Mouse (Mus musculus) adrenal gland, postnatal 14 days (tissue): ENCODE measurements around the gene Hip1. TPM values are rescaled to one million over a fixed set of nuclear protein-coding genes. Genes with fewer than 3 reads are reported as not detected.
"Not testable (repeated sequence)": the region's sequence is repeated elsewhere in the genome, so short reads cannot be mapped to it uniquely, and the experiment has no call there.

ENCODE experiments used
- DNase-seq: peaks from one replicate; pipeline ENCODE4 v3.0.0; 2021; ENCODE audit warnings: mixed read lengths
- total RNA-seq: library from RNA; stranded (reverse); gene quantifications from 2 replicates; pipeline ENCODE4 v1.2.3, GENCODE M21; 2021

The Hip1 gene
- total RNA-seq, 1 experiment from 2014 or later = 31.1 TPM

GRCm38 (mm10) chr5:135493095-135493494 is 51.8 kb downstream of the Hip1 start:
- DNase-seq = peak; percentile 65

GRCm38 (mm10) chr5:135492126-135492525 is 52.8 kb downstream of the Hip1 start:
- DNase-seq = no peak

DNA sequence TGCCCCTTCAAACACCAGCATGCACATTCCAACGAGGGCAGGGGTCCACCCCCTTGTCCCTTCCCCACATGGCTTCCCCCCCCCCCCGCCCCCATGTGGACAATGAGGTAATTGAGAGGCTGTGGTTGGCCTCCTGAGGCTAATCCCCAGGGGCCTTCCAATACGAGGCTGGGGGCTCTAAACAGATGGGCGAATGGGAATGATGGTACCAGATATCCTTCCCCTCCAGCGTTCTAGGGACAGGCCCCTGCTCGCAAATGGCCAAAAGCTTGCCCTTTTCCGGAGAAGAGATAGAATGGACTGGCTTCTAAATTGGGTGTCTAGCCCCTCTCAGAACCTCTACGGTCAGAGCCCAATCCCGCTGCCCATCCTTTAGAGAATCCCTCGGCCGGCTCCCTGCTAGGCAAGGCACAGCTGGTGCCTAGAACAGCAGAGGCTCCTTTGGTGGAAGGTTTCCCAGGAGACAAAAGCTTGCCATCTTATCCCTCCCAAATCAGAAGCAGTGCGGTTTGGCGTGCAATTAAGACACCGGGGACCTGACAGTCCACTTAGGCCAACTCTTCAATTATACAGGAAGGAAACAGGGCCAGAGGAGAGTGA is 55.1 kb downstream of the Hip1 start:
- no peak for DNase-seq

GRCm38 (mm10) chr5:135488881-135489694 is 55.8 kb downstream of the Hip1 start:
- DNase-seq = peak; percentile 90

- DNase-seq = no peak
These were observed 56.6 kb downstream of the Hip1 start for GRCm38 (mm10) chr5:135488222-135488880.

DNA sequence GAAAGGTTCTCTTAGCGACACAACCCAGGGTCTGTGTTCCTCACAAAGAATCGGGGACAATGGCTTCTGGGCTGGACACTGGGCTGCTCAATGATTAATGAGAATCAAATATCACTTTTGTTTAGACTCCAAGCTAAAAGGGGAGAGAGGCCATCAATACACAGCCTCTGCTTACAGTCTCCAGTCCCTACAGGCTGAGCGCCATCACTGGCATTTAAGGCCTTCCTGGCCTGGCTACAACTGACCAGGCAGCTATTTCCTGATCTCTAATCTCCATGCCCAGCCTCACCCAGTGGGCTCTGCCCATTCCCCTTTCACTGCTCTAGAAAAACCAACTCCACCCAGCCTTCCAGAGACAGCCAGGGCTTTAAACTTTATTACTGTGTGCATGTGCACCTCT is 59.6 kb downstream of the Hip1 start:
- no peak for DNase-seq

GRCm38 (mm10) chr5:135483865-135484264 is 61.1 kb downstream of the Hip1 start:
- not testable (repeated sequence) for DNase-seq

- DNase-seq = no peak
These were observed 65.9 kb downstream of the Hip1 start for GRCm38 (mm10) chr5:135478877-135479600.

DNA sequence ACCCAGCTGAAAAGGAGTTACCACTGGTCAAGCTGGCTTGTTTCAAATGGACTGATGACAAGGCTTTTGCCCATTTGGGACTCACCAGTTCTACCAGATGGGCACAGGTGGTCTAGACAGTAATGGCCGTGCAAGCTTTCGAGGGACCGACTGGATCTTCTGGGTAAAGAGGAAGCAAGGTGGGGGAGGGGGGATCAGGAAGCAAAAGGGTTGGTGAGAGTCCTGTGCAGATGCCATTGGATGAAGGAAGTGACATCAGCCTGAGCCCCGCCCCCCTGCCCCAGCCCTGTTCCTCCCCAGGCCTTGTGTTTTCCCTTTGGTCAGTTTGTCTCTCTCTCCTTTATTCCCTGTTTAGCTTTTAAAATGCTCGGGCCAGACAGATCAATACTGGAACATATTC is 68.7 kb downstream of the Hip1 start:
- DNase-seq = no peak

DNA sequence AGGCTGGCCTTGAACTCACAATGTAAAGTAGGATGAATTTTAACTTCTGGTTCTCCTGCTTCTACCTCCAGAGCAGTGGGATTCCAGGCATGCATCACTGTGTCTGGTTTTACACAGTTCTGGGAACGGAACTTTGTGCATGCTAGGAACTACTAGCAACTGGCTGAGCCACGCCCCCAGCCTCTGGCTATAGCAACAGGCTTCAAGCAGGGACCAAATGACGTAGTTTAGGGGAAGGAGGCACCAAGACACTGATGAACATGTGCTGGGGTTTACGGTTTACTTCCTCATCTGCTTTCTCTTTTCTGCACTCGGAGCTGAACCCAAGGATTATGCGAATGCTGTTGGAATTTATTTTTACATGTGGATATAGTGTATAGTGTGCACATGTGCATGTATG is 72.5 kb downstream of the Hip1 start:
- no peak for DNase-seq

- DNase-seq = no peak
These were observed 73.2 kb downstream of the Hip1 start for GRCm38 (mm10) chr5:135471747-135472146.

- DNase-seq = no peak
These were observed 76.6 kb downstream of the Hip1 start for GRCm38 (mm10) chr5:135468280-135468679.

DNA sequence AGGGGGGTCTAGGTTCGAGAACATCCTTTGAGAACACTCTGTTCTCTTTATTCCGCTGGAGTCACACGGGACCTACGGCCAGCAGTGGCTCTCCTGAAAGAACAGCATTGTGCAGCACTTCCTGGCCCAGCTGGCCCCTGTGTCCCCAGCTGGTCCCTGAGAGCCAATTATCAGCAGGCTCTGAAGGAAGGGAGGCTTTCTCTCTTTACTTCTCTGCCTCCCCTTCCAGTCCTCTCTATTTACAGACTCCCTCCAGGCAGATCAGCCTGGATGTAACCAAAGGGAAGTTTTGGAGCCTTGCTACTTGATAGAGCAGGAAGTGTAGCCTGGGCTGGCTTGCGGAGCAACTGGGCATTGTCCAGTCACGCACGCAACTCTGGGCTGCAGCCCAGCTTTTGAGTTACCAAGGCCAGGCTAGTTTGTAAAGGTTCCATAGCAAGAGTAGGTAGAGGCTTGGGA is 79.1 kb downstream of the Hip1 start:
- DNase-seq = peak; percentile 62

DNA sequence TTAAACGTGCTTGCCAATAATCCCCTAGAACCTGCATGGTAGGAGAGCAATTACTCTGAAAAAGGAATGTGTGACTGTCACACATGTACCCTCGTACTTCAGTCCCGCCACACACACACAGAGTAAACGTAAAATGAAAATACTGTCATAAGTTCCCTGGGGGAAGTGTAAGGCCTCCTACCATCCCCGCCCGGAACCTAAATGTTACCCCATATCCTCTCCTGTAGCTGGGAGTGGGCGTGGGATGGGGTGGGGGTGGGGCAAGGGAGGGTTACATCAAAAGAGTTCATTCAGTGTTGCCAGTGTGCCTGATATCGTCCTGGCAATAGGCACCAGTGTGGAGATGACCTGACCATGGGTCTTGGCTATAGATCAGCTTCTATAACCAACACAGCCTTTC is 81.5 kb downstream of the Hip1 start:
- DNase-seq = no peak

GRCm38 (mm10) chr5:135460833-135461173 is 84.1 kb downstream of the Hip1 start:
- no peak for DNase-seq

GRCm38 (mm10) chr5:135460152-135460832 is 84.6 kb downstream of the Hip1 start:
- peak; percentile 64 for DNase-seq

DNA sequence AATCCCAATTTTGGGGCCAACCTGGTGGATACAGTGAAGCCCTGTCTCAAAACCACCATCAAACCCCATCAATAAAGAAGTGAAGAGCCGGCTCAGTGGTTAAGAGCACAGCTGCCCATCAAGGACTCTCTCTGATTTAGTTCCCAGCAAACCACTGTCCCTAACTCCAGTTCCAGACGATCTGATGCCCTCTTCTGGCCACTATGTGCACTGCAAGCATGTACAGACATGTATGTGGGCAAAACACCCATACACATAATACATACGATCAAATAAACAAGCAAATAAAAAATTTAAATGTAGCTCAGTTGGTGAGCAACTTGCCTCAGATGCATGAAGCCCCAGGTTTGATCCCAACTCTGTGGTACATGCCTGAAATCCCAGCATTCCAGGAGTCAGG is 85.4 kb downstream of the Hip1 start:
- peak; percentile 66 for DNase-seq

GRCm38 (mm10) chr5:135457961-135458360 is 87.0 kb downstream of the Hip1 start:
- DNase-seq = no peak

GRCm38 (mm10) chr5:135456515-135456914 is 88.4 kb downstream of the Hip1 start:
- no peak for DNase-seq

DNA sequence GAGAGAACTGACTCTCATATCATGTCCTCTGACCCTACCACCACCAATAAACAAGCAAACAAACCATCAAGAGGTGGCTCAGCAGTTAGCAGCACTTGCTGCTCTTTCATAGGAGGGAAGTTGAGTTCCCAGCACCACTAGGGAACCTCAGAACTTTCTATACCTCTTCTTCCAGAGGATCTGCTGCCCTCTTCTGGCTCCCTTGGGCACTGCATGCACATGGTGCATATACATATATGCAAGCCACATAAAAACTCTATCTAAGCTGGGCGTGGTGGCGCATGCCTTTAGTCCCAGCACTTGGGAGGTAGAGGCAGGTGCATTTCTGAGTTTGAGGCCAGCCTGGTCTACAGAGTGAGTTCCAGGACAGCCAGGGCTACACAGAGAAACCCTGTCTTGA is 90.7 kb downstream of the Hip1 start:
- no peak for DNase-seq

- DNase-seq = not testable (repeated sequence)
These were observed 93.4 kb downstream of the Hip1 start for GRCm38 (mm10) chr5:135451559-135451958.

DNA sequence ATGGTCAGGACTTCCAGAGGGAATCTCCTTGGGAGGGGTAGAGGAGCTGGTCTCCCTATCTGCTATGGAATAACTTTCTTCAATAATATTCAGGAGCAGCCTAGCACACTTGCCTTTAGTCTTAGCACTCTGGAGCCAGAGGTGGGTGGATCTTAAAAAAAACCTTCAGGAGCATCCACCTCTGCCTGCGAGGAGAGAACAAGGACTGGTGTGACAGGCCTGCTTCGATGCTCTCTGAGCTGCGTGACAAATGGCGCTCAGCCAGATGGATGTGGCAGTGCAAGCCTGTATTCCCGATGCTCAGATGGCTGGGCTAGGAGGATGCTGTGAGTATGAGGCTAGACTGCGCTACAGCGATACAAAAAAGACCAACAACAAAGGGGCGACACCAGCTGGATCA is 93.8 kb downstream of the Hip1 start:
- no peak for DNase-seq
